Mouse (Mus musculus): ENCODE results near the gene Hes7. TPM values are rescaled to one million over a fixed set of nuclear protein-coding genes. Genes with fewer than 3 reads are reported as not detected.

The Hes7 gene
- polyA plus RNA-seq, 1 experiment = 7.5 TPM

- peaks cover 71% of the 10 kb centered on the region for H3K27me3 ChIP-seq (replicated peaks)
- H3K36me3 ChIP-seq (replicated peaks; ENCODE audit: low read length) = no peaks in the 10 kb centered on the region
- peaks cover 16% of the 10 kb centered on the region for H3K4me1 ChIP-seq
- H3K4me3 ChIP-seq (replicated peaks) = no peak within 1 kb of the TSS
- no peak for TF ChIP-seq GATA1 (IDR thresholded peaks at IDR 0.05; ENCODE audit: borderline replicate concordance, low read length)
- no peak for TF ChIP-seq FLI1 (IDR thresholded peaks at IDR 0.05; ENCODE audit: low read length)
- no peaks in the 10 kb centered on the region for H3K9me3 ChIP-seq
Observed at GRCm38 (mm10) chr11:69156800-69157199, 36.6 kb downstream of the Hes7 start, which contains the start of gene Alox12b. Alox12b (plus strand) TSS chr11:69156989.

GRCm38 (mm10) chr11:69169313-69169712, 49.1 kb downstream of the Hes7 start:
- Histone ChIP-seq H3K27me3 (replicated peaks) (peaks cover 71% of the 10 kb centered on the region), H3K4me3 (replicated peaks) (no peak overlapping the region), H3K4me1 (0 out of 2 replicates have a peak, but pooled peaks cover 3% of the 10 kb centered on the region), H3K36me3 (replicated peaks; ENCODE audit: low read length) (no peaks in the 10 kb centered on the region), H3K9me3 (no peaks in the 10 kb centered on the region)
- no peak for TF ChIP-seq GATA1 (IDR thresholded peaks at IDR 0.05; ENCODE audit: borderline replicate concordance, low read length)
- TF ChIP-seq FLI1 (IDR thresholded peaks at IDR 0.05; ENCODE audit: low read length) = no peak

GRCm38 (mm10) chr11:69171626-69172025, 51.4 kb downstream of the Hes7 start:
- H3K27me3 ChIP-seq (replicated peaks) = peaks cover 65% of the 10 kb centered on the region
- H3K4me1 ChIP-seq = peaks cover 7% of the 10 kb centered on the region; the same call in 1 of the 2 replicates
- no peaks in the 10 kb centered on the region for H3K9me3 ChIP-seq
- H3K4me3 ChIP-seq (replicated peaks) = no peak overlapping the region
- TF ChIP-seq GATA1 (IDR thresholded peaks at IDR 0.05; ENCODE audit: borderline replicate concordance, low read length) (no peak), FLI1 (IDR thresholded peaks at IDR 0.05; ENCODE audit: low read length) (no peak)
- H3K36me3 ChIP-seq (replicated peaks; ENCODE audit: low read length) = no peaks in the 10 kb centered on the region

- Histone ChIP-seq H3K36me3 (replicated peaks; ENCODE audit: low read length) (no peaks in the 10 kb centered on the region), H3K27me3 (replicated peaks) (peaks cover 59% of the 10 kb centered on the region), H3K9me3 (no peaks in the 10 kb centered on the region), H3K4me3 (replicated peaks) (no peak overlapping the region), H3K4me1 (peaks cover 7% of the 10 kb centered on the region; the same call in 1 of the 2 replicates)
- TF ChIP-seq FLI1 (IDR thresholded peaks at IDR 0.05; ENCODE audit: low read length) (no peak), GATA1 (IDR thresholded peaks at IDR 0.05; ENCODE audit: borderline replicate concordance, low read length) (no peak)
Observed at GRCm38 (mm10) chr11:69172606-69173005, 52.4 kb downstream of the Hes7 start.

Other genes starting within 250 kb of the Hes7 start
- 38.9 and 102 TPM in 2 replicates for gene Ndel1, start 248.5 kb upstream of the Hes7 start, polyA plus RNA-seq (2012; ENCODE audit: insufficient read depth, low replicate concordance)
- gene Rnf222, start 231.9 kb upstream of the Hes7 start, polyA plus RNA-seq (2012; ENCODE audit: insufficient read depth, low replicate concordance) = not detected in 2 replicates
- gene Rpl26, start 218.8 kb upstream of the Hes7 start, polyA plus RNA-seq (2012; ENCODE audit: insufficient read depth, low replicate concordance) = 56.9 and 116 TPM in 2 replicates
- not detected in 2 replicates for gene Odf4, start 193.3 kb upstream of the Hes7 start, polyA plus RNA-seq (2012; ENCODE audit: insufficient read depth, low replicate concordance)
- gene Arhgef15, start 162.9 kb upstream of the Hes7 start, polyA plus RNA-seq (2012; ENCODE audit: insufficient read depth, low replicate concordance) = not detected in 2 replicates
- gene Slc25a35, start 152.3 kb upstream of the Hes7 start, polyA plus RNA-seq (2012; ENCODE audit: insufficient read depth, low replicate concordance) = 3.0 TPM in 1 of 2 replicates, not detected in the other
- 3.1 and 6.1 TPM in 2 replicates for gene Rangrf, start 145.2 kb upstream of the Hes7 start, polyA plus RNA-seq (2012; ENCODE audit: insufficient read depth, low replicate concordance)
- 1.9 and 5.5 TPM in 2 replicates for gene Pfas, start 111.9 kb upstream of the Hes7 start, polyA plus RNA-seq (2012; ENCODE audit: insufficient read depth, low replicate concordance)
- gene Ctc1, start 104.5 kb upstream of the Hes7 start, polyA plus RNA-seq (2012; ENCODE audit: insufficient read depth, low replicate concordance) = 21.0 and 56.5 TPM in 2 replicates
- gene Aurkb, start 74.8 kb upstream of the Hes7 start, polyA plus RNA-seq (2012; ENCODE audit: insufficient read depth, low replicate concordance) = 41.3 and 65.2 TPM in 2 replicates
- gene Borcs6, start 60.7 kb upstream of the Hes7 start, polyA plus RNA-seq (2012; ENCODE audit: insufficient read depth, low replicate concordance) = 60.9 and 88.1 TPM in 2 replicates
- gene Tmem107, start 49.6 kb upstream of the Hes7 start, polyA plus RNA-seq (2012; ENCODE audit: insufficient read depth, low replicate concordance) = 40.2 and 62.0 TPM in 2 replicates
- gene Vamp2, start 31.9 kb upstream of the Hes7 start, polyA plus RNA-seq (2012; ENCODE audit: insufficient read depth, low replicate concordance) = 61.5 and 159 TPM in 2 replicates
- gene Per1, start 25.2 kb upstream of the Hes7 start, polyA plus RNA-seq (2012; ENCODE audit: insufficient read depth, low replicate concordance) = 42.3 and 83.5 TPM in 2 replicates
- 1.3 and 13.9 TPM in 2 replicates for gene 9130213A22Rik, start 2.2 kb downstream of the Hes7 start, polyA plus RNA-seq (2012; ENCODE audit: insufficient read depth, low replicate concordance)
- gene Aloxe3, start 5.5 kb downstream of the Hes7 start, polyA plus RNA-seq (2012; ENCODE audit: insufficient read depth, low replicate concordance) = not detected in 2 replicates
- gene Alox12b, start 36.6 kb downstream of the Hes7 start, polyA plus RNA-seq (2012; ENCODE audit: insufficient read depth, low replicate concordance) = not detected in 2 replicates
- gene Alox8, start 77.4 kb downstream of the Hes7 start, polyA plus RNA-seq (2012; ENCODE audit: insufficient read depth, low replicate concordance) = not detected in 2 replicates
- gene Gucy2e, start 116.6 kb downstream of the Hes7 start, polyA plus RNA-seq (2012; ENCODE audit: insufficient read depth, low replicate concordance) = 0.07 and 0.38 TPM in 2 replicates
- gene Cntrob, start 203.4 kb downstream of the Hes7 start, polyA plus RNA-seq (2012; ENCODE audit: insufficient read depth, low replicate concordance) = 1.7 and 9.3 TPM in 2 replicates
- gene Trappc1, start 203.6 kb downstream of the Hes7 start, polyA plus RNA-seq (2012; ENCODE audit: insufficient read depth, low replicate concordance) = 11.6 TPM in 1 of 2 replicates, not detected in the other
- not detected in 2 replicates for gene Kcnab3, start 205.9 kb downstream of the Hes7 start, polyA plus RNA-seq (2012; ENCODE audit: insufficient read depth, low replicate concordance)
- not detected in 2 replicates for gene Rnf227, start 220.1 kb downstream of the Hes7 start, polyA plus RNA-seq (2012; ENCODE audit: insufficient read depth, low replicate concordance)
- gene Chd3, start 249.0 kb downstream of the Hes7 start, polyA plus RNA-seq (2012; ENCODE audit: insufficient read depth, low replicate concordance) = 14.5 and 29.7 TPM in 2 replicates

Data from megakaryocyte, embryonic 14.5 days (primary cell).